Mouse (Mus musculus) ES-Bruce4 (cell line): ENCODE measurements around the gene Map2k6.

ENCODE experiments used
- CTCF ChIP-seq: IDR thresholded peaks from one replicate; pipeline ENCODE4 v1.8.1; 2011; ENCODE audit warnings: low read depth, low read length
- EP300 ChIP-seq: IDR thresholded peaks from 2 replicates; pipeline ENCODE4 v1.6.1; 2011; ENCODE audit warnings: low read depth, low read length; ENCODE audit not compliant: insufficient read depth
- POLR2A ChIP-seq: IDR thresholded peaks from one replicate; pipeline ENCODE4 v1.8.1; 2011; ENCODE audit warnings: low read length; ENCODE audit not compliant: insufficient read depth

DNA sequence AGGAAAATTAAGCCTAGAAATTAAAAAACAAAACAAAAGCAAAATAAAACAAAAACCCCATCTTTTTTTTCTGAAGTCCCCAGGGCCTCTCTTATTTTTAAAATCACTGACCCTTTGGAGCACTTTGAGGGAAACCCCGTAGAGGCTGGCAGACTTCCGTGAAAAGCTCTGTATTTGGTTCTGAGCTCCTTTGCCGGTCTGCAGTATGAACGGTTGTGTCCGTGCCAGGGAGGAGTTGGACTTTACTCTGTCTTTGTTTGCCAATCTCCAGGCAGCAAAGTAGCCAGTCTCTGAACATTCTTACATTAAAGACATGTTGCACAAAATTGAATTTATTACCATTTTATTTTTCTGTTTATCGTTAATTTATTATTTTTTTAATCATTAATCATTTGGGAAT is 45.7 kb downstream of the Map2k6 start:
- no peak for TF ChIP-seq CTCF
- no peak for TF ChIP-seq POLR2A
- TF ChIP-seq EP300, result no peak
